Mouse (Mus musculus) limb, embryonic 13.5 days (tissue): ENCODE data around the gene Ylpm1. TPM values are rescaled to one million over a fixed set of nuclear protein-coding genes. Genes with fewer than 3 reads are reported as not detected.

Source experiments
- ATAC-seq: fragments of 200-750 bp; cut with Nextera tagmentation; 2 replicates; pipeline ENCODE4 v1.8.0; 2017; ENCODE audit warnings: low read depth, moderate number of reproducible peaks, moderate TSS enrichment; ENCODE audit not compliant: low FRiP score
- H3K27ac ChIP-seq: fragments of 300-500 bp; sonication (generic); 2 replicates; pipeline ENCODE4 v1.5.1; 2015; ENCODE audit warnings: inconsistent platforms, mild to moderate bottlenecking, moderate library complexity
- H3K27me3 ChIP-seq: fragments of 300-500 bp; sonication (generic); 2 replicates; pipeline ENCODE4 v1.6.1; 2015; ENCODE audit warnings: mild to moderate bottlenecking, inconsistent platforms
- H3K36me3 ChIP-seq: fragments of 300-500 bp; sonication (generic); 2 replicates; pipeline ENCODE4 v1.6.1; 2015; ENCODE audit warnings: inconsistent platforms, mild to moderate bottlenecking, moderate library complexity
- H3K4me1 ChIP-seq: fragments of 300-500 bp; sonication (generic); 2 replicates; pipeline ENCODE4 v1.6.1; 2015; ENCODE audit warnings: inconsistent platforms
- H3K4me2 ChIP-seq: fragments of 300-500 bp; sonication (generic); replicated peaks from 2 replicates; pipeline ENCODE4 v1.6.1; 2015; ENCODE audit warnings: inconsistent platforms, mild to moderate bottlenecking, moderate library complexity
- H3K4me3 ChIP-seq: fragments of 300-500 bp; sonication (generic); 2 replicates; pipeline ENCODE4 v1.5.1; 2015; ENCODE audit warnings: moderate library complexity, mild to moderate bottlenecking, inconsistent platforms
- H3K9ac ChIP-seq: fragments of 300-500 bp; sonication (generic); 2 replicates; pipeline ENCODE4 v1.6.1; 2015; ENCODE audit warnings: mild to moderate bottlenecking, inconsistent platforms
- H3K9me3 ChIP-seq: fragments of 300-500 bp; sonication (generic); 2 replicates; pipeline ENCODE4 v1.6.1; 2016; ENCODE audit warnings: inconsistent platforms
- WGBS: fragments of 180-500 bp; shearing (Covaris S2); methylation state at CpG from one replicate; pipeline ENCODE4 v1.1.7; 2015; 5-methylcytosine and 5-hydroxymethylcytosine counted together
- polyA plus RNA-seq: library from polyadenylated mRNA; unstranded; fragments of >200 nt; fragmentation: Nextera tagmentation; extraction: Ambion mirVana; gene quantifications from 2 replicates; pipeline ENCODE4 v1.2.1, GENCODE M21; 2015

Ylpm1 gene
- polyA plus RNA-seq, 1 experiment from 2014 or later, result 38.2 TPM

- Histone ChIP-seq H3K36me3 (peaks cover 21% of the 10 kb centered on the region), H3K4me2 (no peak overlapping the region), H3K27ac (no peak overlapping the region), H3K27me3 (no peaks in the 10 kb centered on the region), H3K4me1 (no peaks in the 10 kb centered on the region), H3K9me3 (no peaks in the 10 kb centered on the region), H3K4me3 (no peak overlapping the region), H3K9ac (no peak overlapping the region)
- no peak for ATAC-seq
- WGBS, result 97% methylated on average over 1 of the region's 1 CpGs
Observed at GRCm38 (mm10) chr12:85022071-85022470, 25.9 kb downstream of the Ylpm1 start.

- no peaks in the 10 kb centered on the region for H3K27me3 ChIP-seq
- WGBS, result 95% methylated on average over 2 of the region's 2 CpGs
- H3K4me2 ChIP-seq, result no peak overlapping the region
- H3K9ac ChIP-seq, result no peak overlapping the region
- H3K36me3 ChIP-seq, result peaks cover 71% of the 10 kb centered on the region
- no peak for ATAC-seq
- 0 out of 2 replicates have a peak, but pooled peaks cover 3% of the 10 kb centered on the region for H3K9me3 ChIP-seq
- H3K27ac ChIP-seq, result no peak overlapping the region
- H3K4me1 ChIP-seq, result no peaks in the 10 kb centered on the region
- no peak overlapping the region for H3K4me3 ChIP-seq
Observed at GRCm38 (mm10) chr12:85032710-85033109, 36.6 kb downstream of the Ylpm1 start.

GRCm38 (mm10) chr12:85051218-85051617 is 55.1 kb downstream of the Ylpm1 start:
- Histone ChIP-seq H3K9ac (no peak overlapping the region), H3K4me3 (no peak overlapping the region), H3K36me3 (peaks cover 63% of the 10 kb centered on the region), H3K4me2 (no peak overlapping the region), H3K27ac (no peak overlapping the region), H3K4me1 (no peaks in the 10 kb centered on the region), H3K9me3 (no peaks in the 10 kb centered on the region), H3K27me3 (no peaks in the 10 kb centered on the region)
- no peak for ATAC-seq
- WGBS, result 86% methylated on average over 6 of the region's 6 CpGs

- H3K27ac ChIP-seq, result no peak overlapping the region
- no peak overlapping the region for H3K4me3 ChIP-seq
- no peak overlapping the region for H3K4me2 ChIP-seq
- no peaks in the 10 kb centered on the region for H3K4me1 ChIP-seq
- no peaks in the 10 kb centered on the region for H3K27me3 ChIP-seq
- no peaks in the 10 kb centered on the region for H3K9me3 ChIP-seq
- H3K36me3 ChIP-seq, result peaks cover 66% of the 10 kb centered on the region
- H3K9ac ChIP-seq, result no peak overlapping the region
- no peak for ATAC-seq
Observed at GRCm38 (mm10) chr12:85071043-85071442, 74.9 kb downstream of the Ylpm1 start.

- H3K36me3 ChIP-seq, result peaks cover 35% of the 10 kb centered on the region
- no peak for ATAC-seq
- H3K4me3 ChIP-seq, result no peak overlapping the region
- H3K9ac ChIP-seq, result no peak overlapping the region
- H3K4me2 ChIP-seq, result no peak overlapping the region
- no peaks in the 10 kb centered on the region for H3K9me3 ChIP-seq
- no peaks in the 10 kb centered on the region for H3K27me3 ChIP-seq
- WGBS, result 87% methylated on average over 3 of the region's 3 CpGs
- H3K4me1 ChIP-seq, result no peaks in the 10 kb centered on the region
- H3K27ac ChIP-seq, result no peak overlapping the region
Observed at GRCm38 (mm10) chr12:85077100-85077499, 81.0 kb downstream of the Ylpm1 start.

- WGBS, result 84% methylated on average over 2 of the region's 2 CpGs
- no peak for ATAC-seq
- Histone ChIP-seq H3K36me3 (peaks cover 31% of the 10 kb centered on the region), H3K4me1 (peaks cover 4% of the 10 kb centered on the region), H3K27me3 (no peaks in the 10 kb centered on the region), H3K4me2 (no peak overlapping the region), H3K27ac (no peak overlapping the region), H3K9me3 (no peaks in the 10 kb centered on the region), H3K4me3 (no peak overlapping the region), H3K9ac (no peak overlapping the region)
Observed at GRCm38 (mm10) chr12:85084257-85084656, 88.1 kb downstream of the Ylpm1 start.

- no peaks in the 10 kb centered on the region for H3K9me3 ChIP-seq
- H3K27ac ChIP-seq, result no peak overlapping the region
- H3K27me3 ChIP-seq, result no peaks in the 10 kb centered on the region
- H3K36me3 ChIP-seq, result peaks cover 32% of the 10 kb centered on the region
- H3K4me1 ChIP-seq, result peaks cover 4% of the 10 kb centered on the region
- no peak overlapping the region for H3K9ac ChIP-seq
- WGBS, result 66% methylated on average over 4 of the region's 4 CpGs
- ATAC-seq, result no peak
- H3K4me3 ChIP-seq, result no peak overlapping the region
- no peak overlapping the region for H3K4me2 ChIP-seq
Observed at GRCm38 (mm10) chr12:85084941-85085340, 88.8 kb downstream of the Ylpm1 start.

GRCm38 (mm10) chr12:85087845-85088244 is 91.7 kb downstream of the Ylpm1 start:
- Histone ChIP-seq H3K4me2 (no peak overlapping the region), H3K4me3 (no peak overlapping the region), H3K9me3 (no peaks in the 10 kb centered on the region), H3K9ac (no peak overlapping the region), H3K27me3 (no peaks in the 10 kb centered on the region), H3K4me1 (peaks cover 4% of the 10 kb centered on the region), H3K36me3 (peaks cover 32% of the 10 kb centered on the region), H3K27ac (no peak overlapping the region)
- no peak for ATAC-seq
- WGBS, result 37% methylated on average over 12 of the region's 12 CpGs

- H3K27me3 ChIP-seq, result no peaks in the 10 kb centered on the region
- no peak for ATAC-seq
- WGBS, result 81% methylated on average over 3 of the region's 3 CpGs
- peaks cover 30% of the 10 kb centered on the region for H3K4me1 ChIP-seq
- no peak overlapping the region for H3K27ac ChIP-seq
- no peak overlapping the region for H3K4me3 ChIP-seq
- H3K36me3 ChIP-seq, result peaks cover 36% of the 10 kb centered on the region
- H3K9ac ChIP-seq, result no peak overlapping the region
- H3K4me2 ChIP-seq, result no peak overlapping the region
- no peaks in the 10 kb centered on the region for H3K9me3 ChIP-seq
Observed at GRCm38 (mm10) chr12:85091190-85091589, 95.1 kb downstream of the Ylpm1 start.

GRCm38 (mm10) chr12:85092214-85092613 is 96.1 kb downstream of the Ylpm1 start:
- H3K4me3 ChIP-seq, result no peak overlapping the region
- peaks cover 26% of the 10 kb centered on the region for H3K36me3 ChIP-seq
- H3K27me3 ChIP-seq, result no peaks in the 10 kb centered on the region
- H3K4me2 ChIP-seq, result no peak overlapping the region
- no peaks in the 10 kb centered on the region for H3K9me3 ChIP-seq
- peaks cover 40% of the 10 kb centered on the region for H3K4me1 ChIP-seq
- H3K27ac ChIP-seq, result no peak overlapping the region
- ATAC-seq, result no peak
- H3K9ac ChIP-seq, result no peak overlapping the region
- WGBS, result 3% methylated on average over 3 of the region's 3 CpGs

GRCm38 (mm10) chr12:85094010-85094409 is 97.9 kb downstream of the Ylpm1 start:
- Histone ChIP-seq H3K4me3 (no peak overlapping the region), H3K9ac (peak overlapping the region; percentile 19; the same call in 1 of the 2 replicates), H3K4me1 (peaks cover 36% of the 10 kb centered on the region), H3K27ac (no peak overlapping the region), H3K9me3 (no peaks in the 10 kb centered on the region), H3K27me3 (no peaks in the 10 kb centered on the region), H3K4me2 (peak overlapping the region; percentile 14; the same call in 1 of the 2 replicates), H3K36me3 (peaks cover 8% of the 10 kb centered on the region)
- ATAC-seq, result no peak
- WGBS, result 19% methylated on average over 14 of the region's 14 CpGs

GRCm38 (mm10) chr12:85094706-85095105 is 98.6 kb downstream of the Ylpm1 start:
- 67% methylated on average over 10 of the region's 10 CpGs for WGBS

GRCm38 (mm10) chr12:85095146-85095545 is 99.0 kb downstream of the Ylpm1 start:
- no peak overlapping the region for H3K27ac ChIP-seq
- H3K4me1 ChIP-seq, result peaks cover 36% of the 10 kb centered on the region
- no peaks in the 10 kb centered on the region for H3K27me3 ChIP-seq
- ATAC-seq, result no peak
- no peak overlapping the region for H3K4me2 ChIP-seq
- H3K9ac ChIP-seq, result no peak overlapping the region
- H3K4me3 ChIP-seq, result no peak overlapping the region
- no peaks in the 10 kb centered on the region for H3K9me3 ChIP-seq
- 0 out of 2 replicates have a peak, but pooled peaks cover 4% of the 10 kb centered on the region for H3K36me3 ChIP-seq
- 83% methylated on average over 11 of the region's 11 CpGs for WGBS

More at GRCm38 (mm10) chr12:85094706-85095105, 98.6 kb downstream of the Ylpm1 start:
- H3K27me3 ChIP-seq, result no peaks in the 10 kb centered on the region
- H3K4me3 ChIP-seq, result no peak overlapping the region
- 0 out of 2 replicates have a peak overlapping the region, but pooled peaks have one; percentile 10 for H3K27ac ChIP-seq
- 0 out of 2 replicates have a peak overlapping the region, but pooled peaks have one; percentile 48 for H3K9ac ChIP-seq
- H3K4me1 ChIP-seq, result peaks cover 36% of the 10 kb centered on the region
- 0 out of 2 replicates have a peak, but pooled peaks cover 4% of the 10 kb centered on the region for H3K36me3 ChIP-seq
- no peaks in the 10 kb centered on the region for H3K9me3 ChIP-seq
- ATAC-seq, result no peak
- H3K4me2 ChIP-seq, result no peak overlapping the region
